Mouse (Mus musculus) limb, embryonic 14.5 days (tissue): ENCODE measurements around the gene Gm9918. TPM values are rescaled to one million over a fixed set of nuclear protein-coding genes. Genes with fewer than 3 reads are reported as not detected.

Experiments used
- ATAC-seq: fragments of 200-750 bp; cut with Nextera tagmentation; 2 replicates; pipeline ENCODE4 v1.8.0; 2017; ENCODE audit warnings: low read depth, moderate number of reproducible peaks, moderate TSS enrichment; ENCODE audit not compliant: low FRiP score
- DNase-seq: peaks from one replicate; pipeline ENCODE4 v3.0.0-alpha.2; 2015; ENCODE audit warnings: low spot score
- H3K27ac ChIP-seq: fragments of 300-500 bp; sonication (generic); replicated peaks from 2 replicates; pipeline ENCODE4 v1.5.1; 2014; ENCODE audit warnings: low read depth, mild to moderate bottlenecking, low read length, moderate library complexity, mixed read lengths
- H3K27me3 ChIP-seq: fragments of 300-500 bp; sonication (generic); 2 replicates; pipeline ENCODE4 v1.6.1; 2014; ENCODE audit warnings: low read length, mixed read lengths; ENCODE audit not compliant: control insufficient read depth, insufficient read depth
- H3K36me3 ChIP-seq: fragments of 300-500 bp; sonication (generic); 2 replicates; pipeline ENCODE4 v1.6.1; 2014; ENCODE audit warnings: mild to moderate bottlenecking, low read length, moderate library complexity, mixed read lengths; ENCODE audit not compliant: control insufficient read depth, insufficient read depth
- H3K4me1 ChIP-seq: fragments of 300-500 bp; sonication (generic); 2 replicates; pipeline ENCODE4 v1.6.1; 2014; ENCODE audit warnings: antibody characterized with exemption, low read length, mixed read lengths; ENCODE audit not compliant: control insufficient read depth, insufficient read depth
- H3K4me2 ChIP-seq: fragments of 300-500 bp; sonication (generic); replicated peaks from 2 replicates; pipeline ENCODE4 v1.6.1; 2014; ENCODE audit warnings: low read depth, mild to moderate bottlenecking, low read length, moderate library complexity; ENCODE audit not compliant: severe bottlenecking
- H3K4me3 ChIP-seq: fragments of 300-500 bp; sonication (generic); replicated peaks from 2 replicates; pipeline ENCODE4 v1.5.1; 2014; ENCODE audit warnings: low read length
- H3K9ac ChIP-seq: fragments of 300-500 bp; sonication (generic); 2 replicates; pipeline ENCODE4 v1.6.1; 2014; ENCODE audit warnings: mild to moderate bottlenecking, low read depth, low read length, moderate library complexity; ENCODE audit not compliant: severe bottlenecking
- H3K9me3 ChIP-seq: fragments of 300-500 bp; sonication (generic); 2 replicates; pipeline ENCODE4 v1.6.1; 2016; ENCODE audit warnings: low read length; ENCODE audit not compliant: control insufficient read depth
- POLR2A ChIP-seq: fragments of 200-500 bp; IDR thresholded peaks from 2 replicates; pipeline ENCODE4 v1.8.0; 2012; ENCODE audit warnings: inconsistent platforms, mild to moderate bottlenecking, moderate library complexity, borderline replicate concordance; ENCODE audit not compliant: insufficient read depth, insufficient read length; ENCODE audit errors: extremely low read depth
- WGBS: fragments of 180-500 bp; shearing (Covaris S2); extraction: QIAGEN DNeasy Blood & Tissue Kit; methylation state at CpG from one replicate; pipeline ENCODE4 v1.1.7; 2014; 5-methylcytosine and 5-hydroxymethylcytosine counted together
- polyA plus RNA-seq, 2 experiments: library from polyadenylated mRNA; depleted of rRNA in 1 of 2; stranded (reverse) in 1 of 2; unstranded in 1 of 2; fragments of >200 nt; fragmentation: Nextera tagmentation in 1 of 2; extraction: Ambion mirVana in 1 of 2; gene quantifications; 2 replicates each; pipeline versions ENCODE4 v1.2.1 to v1.2.3; 2012 to 2014

The Gm9918 gene
- polyA plus RNA-seq, 2 experiments, result 1.0 to 3.1 TPM

DNA sequence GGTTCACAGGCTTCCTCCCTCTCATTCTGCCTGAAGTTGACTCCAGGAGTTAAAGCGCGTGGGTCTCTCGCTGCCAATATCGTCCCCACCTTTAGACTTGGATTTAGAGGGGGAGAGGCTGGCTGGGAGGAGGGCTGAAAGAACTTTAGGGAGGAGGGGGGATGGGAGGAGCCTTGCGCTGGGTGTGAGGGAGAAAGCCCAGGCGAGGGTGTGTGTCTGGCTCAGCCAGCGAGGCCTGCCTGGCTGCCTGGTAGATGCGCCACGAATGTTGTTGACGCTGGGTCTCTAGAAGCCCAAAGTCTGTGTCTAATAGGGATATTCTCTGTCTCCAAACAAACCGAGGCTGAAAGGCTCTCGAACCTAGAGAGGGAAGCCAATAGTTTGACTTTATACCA, 12.3 kb upstream of the Gm9918 start:
- WGBS, result 4% methylated on average over 12 of the region's 12 CpGs

DNA sequence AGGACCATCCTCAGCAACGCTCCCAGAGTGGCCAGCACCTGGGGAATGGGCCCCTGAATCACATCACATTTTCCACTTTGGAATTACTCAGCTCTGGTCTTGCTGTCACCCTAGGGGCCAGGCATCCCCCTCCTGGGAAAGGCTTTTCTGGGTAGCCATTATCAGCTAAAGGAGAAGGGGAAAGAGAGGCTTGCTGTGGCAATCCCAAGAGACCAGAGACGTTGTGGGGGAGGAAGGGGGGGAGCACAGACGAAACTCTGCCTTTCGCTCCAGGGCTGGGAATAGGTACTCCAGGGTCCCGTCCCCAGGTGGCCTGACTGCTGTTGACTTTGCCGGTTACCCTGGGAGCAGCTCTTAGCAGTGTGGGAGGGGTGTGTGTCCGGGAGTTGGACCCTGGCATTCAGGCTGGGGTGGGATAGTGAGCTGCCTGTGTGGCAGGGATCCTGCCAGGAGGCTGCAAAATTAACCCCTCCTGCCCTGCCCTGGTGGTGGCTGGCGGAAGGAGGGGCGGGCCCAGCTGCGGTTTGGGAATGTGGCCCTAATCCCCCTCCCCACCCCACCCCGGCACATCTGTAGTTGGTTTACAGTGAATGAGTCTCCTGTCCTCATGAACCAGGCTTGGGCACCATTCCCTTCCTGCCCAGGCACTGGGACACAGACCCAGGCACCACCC, 11.6 kb upstream of the Gm9918 start:
- peak; percentile 10 for ATAC-seq
- 0% methylated on average over 10 of the region's 11 CpGs for WGBS
- Histone ChIP-seq H3K27me3 (no peaks in the 10 kb centered on the region), H3K4me2 (peak overlapping the region; percentile 75), H3K36me3 (0 out of 2 replicates have a peak, but pooled peaks cover 5% of the 10 kb centered on the region), H3K4me3 (peak overlapping the region; percentile 80), H3K4me1 (peaks cover 51% of the 10 kb centered on the region), H3K27ac (peak overlapping the region; percentile 97), H3K9me3 (no peaks in the 10 kb centered on the region), H3K9ac (0 out of 2 replicates have a peak overlapping the region, but pooled peaks have one; percentile 91)
- peak; percentile 60 for DNase-seq
- TF ChIP-seq POLR2A, result no peak

More for the DNA sequence above, 12.3 kb upstream of the Gm9918 start:
- Histone ChIP-seq H3K27me3 (no peaks in the 10 kb centered on the region), H3K4me1 (peaks cover 51% of the 10 kb centered on the region), H3K27ac (peak overlapping the region; percentile 97), H3K9ac (peak overlapping the region; percentile 91), H3K4me3 (peak overlapping the region; percentile 80), H3K9me3 (no peaks in the 10 kb centered on the region), H3K36me3 (peaks cover 5% of the 10 kb centered on the region; the same call in 1 of the 2 replicates), H3K4me2 (peak overlapping the region; percentile 75)
- ATAC-seq, result peak; percentile 51
- TF ChIP-seq POLR2A, result peak; percentile 72; the same call in 1 of the 2 replicates
- DNase-seq, result peak; percentile 90

DNA sequence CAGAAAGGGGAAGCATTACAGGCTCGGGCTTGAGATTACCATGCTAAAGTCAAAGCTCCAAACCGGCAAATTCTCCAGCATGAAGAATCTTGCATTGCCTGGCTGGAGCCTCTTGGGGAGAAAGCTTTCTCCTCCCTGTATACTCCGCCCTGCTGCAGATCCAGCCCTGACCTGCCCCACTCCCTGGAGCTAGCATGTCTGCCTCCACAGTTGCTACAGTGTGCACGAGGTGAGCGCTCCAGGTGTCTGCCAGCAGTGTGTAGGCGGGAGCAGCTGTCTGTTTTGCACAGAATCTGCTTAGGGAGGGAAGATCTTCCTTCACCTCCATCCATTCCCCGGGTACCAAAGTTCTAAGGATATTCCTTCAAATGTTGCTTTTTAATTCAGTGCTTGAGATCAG, 7.8 kb upstream of the Gm9918 start:
- H3K9me3 ChIP-seq, result no peaks in the 10 kb centered on the region
- no peak overlapping the region for H3K4me2 ChIP-seq
- 0 out of 2 replicates have a peak overlapping the region, but pooled peaks have one; percentile 9 for H3K9ac ChIP-seq
- H3K36me3 ChIP-seq, result no peaks in the 10 kb centered on the region
- WGBS, result 49% methylated on average over 7 of the region's 7 CpGs
- DNase-seq (no peak), ATAC-seq (no peak)
- H3K27ac ChIP-seq, result no peak overlapping the region
- H3K4me1 ChIP-seq, result peaks cover 38% of the 10 kb centered on the region
- no peak overlapping the region for H3K4me3 ChIP-seq
- no peaks in the 10 kb centered on the region for H3K27me3 ChIP-seq
- TF ChIP-seq POLR2A, result no peak

DNA sequence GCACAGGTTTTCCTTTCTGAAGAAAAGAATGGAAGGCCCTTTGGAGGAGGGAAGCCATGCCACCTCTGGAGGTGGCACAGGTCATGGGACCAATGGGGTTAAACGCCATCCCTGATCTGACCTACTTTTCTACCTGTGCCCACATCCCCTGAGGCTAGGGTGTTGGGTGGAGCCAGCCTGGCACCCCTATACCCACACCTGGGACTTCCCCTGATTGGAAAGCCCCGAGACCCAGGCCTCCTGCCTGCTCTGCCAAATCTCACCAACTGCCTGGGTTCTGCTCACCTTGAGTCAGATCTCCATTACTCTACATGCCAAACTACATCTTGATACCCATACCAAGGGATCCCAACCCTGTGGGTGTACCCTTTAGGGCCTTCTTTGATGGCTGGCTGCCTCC, 7.3 kb upstream of the Gm9918 start:
- Histone ChIP-seq H3K4me2 (no peak overlapping the region), H3K4me3 (no peak overlapping the region), H3K36me3 (no peaks in the 10 kb centered on the region), H3K9ac (no peak overlapping the region), H3K27me3 (no peaks in the 10 kb centered on the region), H3K27ac (no peak overlapping the region), H3K9me3 (no peaks in the 10 kb centered on the region), H3K4me1 (peaks cover 34% of the 10 kb centered on the region)
- 66% methylated on average over 2 of the region's 2 CpGs for WGBS
- no peak for TF ChIP-seq POLR2A
- ATAC-seq (no peak), DNase-seq (no peak)

DNA sequence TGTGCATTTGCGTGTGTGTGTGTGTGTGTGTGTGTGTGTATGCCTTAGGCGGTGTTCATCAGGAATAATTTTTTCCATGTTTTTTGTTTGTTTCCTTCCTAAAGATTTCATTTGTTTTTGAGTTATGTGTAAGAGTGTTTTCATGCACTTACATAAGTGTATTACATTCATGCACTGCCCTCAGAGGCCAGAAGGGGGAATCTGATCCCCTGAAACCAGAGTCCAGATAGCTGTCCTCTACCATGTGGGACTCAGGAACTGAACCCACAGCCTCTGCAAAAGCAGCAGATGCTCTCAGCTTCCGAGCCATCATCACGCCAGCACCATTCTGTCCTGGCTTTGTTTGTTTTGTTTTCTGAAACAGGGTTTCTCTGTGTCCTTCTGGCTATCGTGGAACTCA, 4.8 kb upstream of the Gm9918 start:
- H3K9ac ChIP-seq, result no peak overlapping the region
- H3K4me2 ChIP-seq, result no peak overlapping the region
- H3K27ac ChIP-seq, result no peak overlapping the region
- no peak for DNase-seq
- no peak overlapping the region for H3K4me3 ChIP-seq
- TF ChIP-seq POLR2A, result no peak
- 84% methylated on average over 5 of the region's 5 CpGs for WGBS
- no peak for ATAC-seq
- H3K9me3 ChIP-seq, result no peaks in the 10 kb centered on the region
- no peaks in the 10 kb centered on the region for H3K36me3 ChIP-seq
- no peaks in the 10 kb centered on the region for H3K27me3 ChIP-seq
- H3K4me1 ChIP-seq, result peaks cover 15% of the 10 kb centered on the region; the same call in 1 of the 2 replicates
